Mouse (Mus musculus): Measurements from ENCODE around the gene Vwa5b2.

Gene Vwa5b2

GRCm38 (mm10) chr16:20589366-20589938 is at the start of gene Vwa5b2:
TSS of gene Vwa5b2 (plus strand) at chr16:20589471.
- peak; percentile 33 to 48 for DNase-seq (ENCODE audit: low spot score in 2 of 2)

- no peak for DNase-seq (ENCODE audit: low spot score in 2 of 2)
These were observed 49.6 kb upstream of the Vwa5b2 start for GRCm38 (mm10) chr16:20539649-20540048.

GRCm38 (mm10) chr16:20540438-20540837 is 48.8 kb upstream of the Vwa5b2 start:
- DNase-seq (ENCODE audit: low spot score in 2 of 2), result no peak

GRCm38 (mm10) chr16:20545696-20546095 is 43.6 kb upstream of the Vwa5b2 start:
- DNase-seq (ENCODE audit: low spot score in 2 of 2), result no peak

- DNase-seq (ENCODE audit: low spot score in 2 of 2), result no peak
These were observed 41.8 kb upstream of the Vwa5b2 start for GRCm38 (mm10) chr16:20547423-20547822.

GRCm38 (mm10) chr16:20548096-20548948 is 40.9 kb upstream of the Vwa5b2 start, which contains the start of gene Abcf3:
TSS of gene Abcf3 (plus strand) at chr16:20548577.
- peak; percentile 96 for DNase-seq (ENCODE audit: low spot score in 2 of 2)

GRCm38 (mm10) chr16:20549161-20549560 is 40.1 kb upstream of the Vwa5b2 start:
- no peak for DNase-seq (ENCODE audit: low spot score in 2 of 2)

- DNase-seq (ENCODE audit: low spot score in 2 of 2), result no peak
These were observed 37.6 kb upstream of the Vwa5b2 start for GRCm38 (mm10) chr16:20551691-20552090.

- DNase-seq (ENCODE audit: low spot score in 2 of 2), result no peak
These were observed 36.7 kb upstream of the Vwa5b2 start for GRCm38 (mm10) chr16:20552594-20552993.

GRCm38 (mm10) chr16:20555000-20555399 is 34.3 kb upstream of the Vwa5b2 start:
- DNase-seq (ENCODE audit: low spot score in 2 of 2), result no peak

GRCm38 (mm10) chr16:20557381-20557780 is 31.9 kb upstream of the Vwa5b2 start:
- no peak for DNase-seq (ENCODE audit: low spot score in 2 of 2)

GRCm38 (mm10) chr16:20565075-20565474 is 24.2 kb upstream of the Vwa5b2 start:
- DNase-seq (ENCODE audit: low spot score in 2 of 2), result no peak

GRCm38 (mm10) chr16:20589939-20590679 is 838 bp downstream of the Vwa5b2 start:
- peak; percentile 31 to 44 for DNase-seq (ENCODE audit: low spot score in 2 of 2)

- DNase-seq (ENCODE audit: low spot score in 2 of 2), result no peak
These were observed 1.4 kb downstream of the Vwa5b2 start for GRCm38 (mm10) chr16:20590680-20591038.

GRCm38 (mm10) chr16:20591076-20591705 is 1.9 kb downstream of the Vwa5b2 start:
- DNase-seq (ENCODE audit: low spot score in 2 of 2), result no peak

- DNase-seq (ENCODE audit: low spot score in 2 of 2), result no peak
These were observed 5.9 kb downstream of the Vwa5b2 start for GRCm38 (mm10) chr16:20595060-20595673.

- no peak for DNase-seq (ENCODE audit: low spot score in 2 of 2)
These were observed 6.5 kb downstream of the Vwa5b2 start for GRCm38 (mm10) chr16:20595737-20596136.

- no peak for DNase-seq (ENCODE audit: low spot score in 2 of 2)
These were observed 7.6 kb downstream of the Vwa5b2 start for GRCm38 (mm10) chr16:20596687-20597441.

- DNase-seq (ENCODE audit: low spot score in 2 of 2), result no peak
These were observed 11.2 kb downstream of the Vwa5b2 start for GRCm38 (mm10) chr16:20600511-20600910.

- no peak for DNase-seq (ENCODE audit: low spot score in 2 of 2)
These were observed 15.4 kb downstream of the Vwa5b2 start for GRCm38 (mm10) chr16:20604705-20605104.
